Mouse (Mus musculus) T-helper 2 cell (primary cell): ENCODE results near the gene Slc22a17.
"Not testable (repeated sequence)": the region's sequence is repeated elsewhere in the genome, so short reads cannot be mapped to it uniquely, and the experiment has no call there.

Experiments used
- in situ Hi-C: fragments of 300-600 bp; cut with MboI, MseI; formaldehyde crosslinking; loops from one replicate; pipeline ENCODE4 v1.15.1; 2025; ENCODE audit warnings: high pct_unique_total_duplicates

Gene Slc22a17

DNA sequence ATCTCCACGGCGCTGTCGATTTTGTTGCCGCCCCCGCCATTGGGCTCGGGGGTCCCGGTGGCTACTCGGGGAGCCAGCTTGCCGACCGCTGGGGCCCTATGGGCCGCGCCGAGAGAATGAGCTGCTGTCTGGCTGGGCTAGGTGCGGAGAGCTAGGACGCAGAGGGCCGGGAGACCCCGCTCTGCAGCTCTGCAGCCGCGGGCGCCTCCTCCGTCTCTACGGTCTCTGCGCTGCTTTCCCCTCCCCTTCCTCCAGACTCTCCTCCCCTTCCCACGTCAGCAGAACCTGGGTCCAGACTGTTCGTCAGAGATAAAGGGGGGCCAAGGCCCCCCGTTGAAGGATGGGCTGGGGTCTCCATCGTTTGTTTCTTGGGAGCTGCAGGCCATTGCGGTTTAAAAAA lies at the start of gene Slc22a17:
Gene Slc22a17, minus strand, starts transcription at position 247 of the 400 bp plus-strand sequence.
- in situ Hi-C loops = no loop called here

- in situ Hi-C loops = no loop called here
Measured at GRCm38 (mm10) chr14:54962714-54963113, 49.8 kb upstream of the Slc22a17 start.

DNA sequence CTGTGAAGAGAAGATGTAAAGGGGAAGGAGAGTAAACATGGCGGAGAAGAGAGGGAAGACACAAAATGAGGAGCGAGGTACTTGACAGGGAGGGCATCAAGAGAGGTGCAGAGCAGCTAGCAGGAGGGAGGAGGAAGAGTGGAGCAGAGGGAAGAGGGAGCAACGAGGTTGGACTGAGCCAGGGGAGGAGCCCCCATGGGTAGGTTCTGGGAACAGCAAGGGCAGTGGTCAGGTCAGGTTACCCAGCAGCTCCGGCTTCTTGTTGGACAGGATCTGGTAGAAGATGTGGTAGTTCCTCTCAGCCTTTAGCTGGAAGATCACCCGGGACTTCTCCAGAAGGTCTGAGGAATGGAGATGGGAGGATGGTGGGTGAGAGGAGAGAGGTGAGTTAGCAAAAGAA lies 48.6 kb upstream of the Slc22a17 start:
- in situ Hi-C loops = no loop called here

DNA sequence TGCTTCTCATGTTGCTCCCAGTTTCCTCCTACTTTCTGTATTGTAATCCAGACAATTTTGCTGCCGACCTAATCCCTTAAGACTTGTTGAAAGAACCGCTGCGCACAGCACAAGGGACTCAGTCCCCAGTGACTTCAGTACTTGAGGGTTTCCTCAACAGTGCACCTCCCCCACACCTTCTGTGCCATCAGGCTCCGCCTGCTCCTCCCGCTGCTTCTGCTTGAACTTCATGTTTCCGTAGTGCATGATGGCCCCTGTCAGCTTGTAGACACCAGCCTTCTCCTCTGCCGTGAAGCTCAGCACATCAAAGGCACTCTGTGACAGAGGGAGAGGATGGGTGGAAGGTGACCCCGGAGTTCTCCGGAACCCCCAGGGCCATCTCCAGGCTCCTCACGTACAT lies 47.8 kb upstream of the Slc22a17 start:
- in situ Hi-C loops = no loop called here

DNA sequence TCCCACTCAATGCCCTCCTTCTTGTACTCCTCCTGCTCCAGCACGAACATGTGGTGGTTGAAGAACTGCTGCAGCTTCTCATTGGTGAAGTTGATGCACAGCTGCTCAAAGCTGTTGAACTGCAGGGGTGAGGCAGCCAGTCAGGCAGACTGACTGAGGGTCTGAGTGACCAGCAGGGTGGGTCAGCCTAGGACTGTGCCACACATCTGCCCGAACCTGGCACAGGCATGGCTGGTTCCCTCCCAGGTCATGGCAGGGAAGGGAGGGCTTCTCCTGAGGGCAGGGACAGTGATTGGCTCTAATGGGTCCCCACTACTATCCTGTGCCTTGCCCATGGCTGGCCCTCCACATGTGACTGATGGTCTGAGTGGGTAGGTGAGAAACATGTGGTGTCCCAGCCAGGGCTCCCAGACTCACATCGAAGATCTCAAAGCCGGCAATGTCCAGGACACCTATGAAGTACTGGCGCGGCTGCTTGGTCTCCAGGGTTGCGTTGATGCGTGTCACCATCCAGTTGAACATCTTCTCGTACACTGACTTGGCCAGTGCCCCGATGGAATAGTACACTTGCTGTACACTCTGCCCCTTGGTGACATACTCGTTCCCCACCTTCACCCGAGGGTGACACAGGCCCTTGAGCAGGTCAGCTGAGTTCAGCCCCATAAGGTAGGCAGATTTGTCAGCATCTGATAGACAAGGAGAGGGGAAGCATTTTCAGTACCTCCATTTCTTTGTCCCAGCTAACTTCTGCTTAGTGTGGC lies 47.1 kb upstream of the Slc22a17 start:
- in situ Hi-C loops = not testable (repeated sequence)

DNA sequence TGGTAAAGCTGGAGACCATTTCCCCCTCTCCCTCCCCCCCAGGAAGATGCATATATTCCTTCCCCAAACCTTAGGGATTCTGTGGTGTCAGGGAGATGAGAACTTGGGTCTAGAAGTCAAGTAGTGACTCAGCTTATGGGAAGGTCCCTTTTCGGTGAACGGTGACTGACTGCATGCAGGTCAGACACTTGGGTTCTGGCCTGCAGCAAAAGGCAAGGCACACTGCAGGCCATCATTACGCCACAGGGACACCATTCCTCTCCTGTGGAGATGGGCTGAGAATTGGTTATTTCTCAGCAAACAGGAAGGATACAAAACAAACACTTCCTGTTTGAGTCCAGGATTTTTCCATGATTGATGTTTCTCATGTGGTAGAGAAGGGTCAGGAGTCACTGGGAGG lies 46.3 kb upstream of the Slc22a17 start:
- in situ Hi-C loops = no loop called here

DNA sequence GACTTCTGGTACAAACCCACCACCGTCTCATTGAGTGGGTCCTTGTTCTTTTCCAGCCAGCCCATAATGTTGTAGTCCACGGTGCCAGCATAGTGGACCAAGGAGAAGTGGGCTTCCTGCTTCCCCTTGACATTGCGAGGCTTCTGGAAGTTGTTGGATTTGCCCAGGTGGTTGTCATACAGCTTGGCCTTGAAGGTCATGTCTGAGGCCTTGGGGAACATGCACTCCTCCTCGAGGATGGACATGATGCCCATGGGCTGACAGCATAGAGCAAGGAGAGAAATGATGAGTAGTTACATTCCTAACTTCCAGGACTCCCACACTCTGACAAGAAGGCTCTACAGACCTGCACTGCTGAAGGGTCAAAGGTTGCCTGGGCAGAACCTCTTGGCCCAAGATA lies 45.6 kb upstream of the Slc22a17 start:
- in situ Hi-C loops = no loop called here

DNA sequence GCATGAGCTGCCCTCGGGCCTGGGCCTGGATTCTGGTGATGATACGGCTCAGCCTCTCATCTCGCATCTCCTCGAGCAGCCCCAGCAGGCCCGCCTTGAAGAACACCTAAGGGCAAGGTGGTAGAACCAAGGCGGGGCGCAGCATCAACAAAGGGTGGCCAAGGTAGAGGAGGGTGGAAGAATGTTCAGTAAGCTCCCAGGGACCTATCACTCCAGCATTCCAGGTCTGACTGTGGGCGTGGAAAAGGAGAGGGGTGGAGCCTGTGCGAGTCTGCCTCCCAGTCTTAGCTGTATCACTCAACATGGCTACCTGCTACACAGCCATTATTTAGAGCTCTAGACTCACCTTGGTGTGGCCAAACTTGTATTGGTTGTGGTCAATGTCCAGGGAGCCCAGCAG lies 43.6 kb upstream of the Slc22a17 start:
- in situ Hi-C loops = no loop called here

GRCm38 (mm10) chr14:54955481-54955880 lies 42.5 kb upstream of the Slc22a17 start:
- in situ Hi-C loops = no loop called here

GRCm38 (mm10) chr14:54954474-54954873 lies 41.5 kb upstream of the Slc22a17 start:
- in situ Hi-C loops = no loop called here

GRCm38 (mm10) chr14:54953664-54954206 lies 40.8 kb upstream of the Slc22a17 start:
- in situ Hi-C loops = no loop called here

GRCm38 (mm10) chr14:54951587-54951986 lies 38.7 kb upstream of the Slc22a17 start:
- in situ Hi-C loops = no loop called here

GRCm38 (mm10) chr14:54950493-54950892 lies 37.6 kb upstream of the Slc22a17 start:
- in situ Hi-C loops = no loop called here

DNA sequence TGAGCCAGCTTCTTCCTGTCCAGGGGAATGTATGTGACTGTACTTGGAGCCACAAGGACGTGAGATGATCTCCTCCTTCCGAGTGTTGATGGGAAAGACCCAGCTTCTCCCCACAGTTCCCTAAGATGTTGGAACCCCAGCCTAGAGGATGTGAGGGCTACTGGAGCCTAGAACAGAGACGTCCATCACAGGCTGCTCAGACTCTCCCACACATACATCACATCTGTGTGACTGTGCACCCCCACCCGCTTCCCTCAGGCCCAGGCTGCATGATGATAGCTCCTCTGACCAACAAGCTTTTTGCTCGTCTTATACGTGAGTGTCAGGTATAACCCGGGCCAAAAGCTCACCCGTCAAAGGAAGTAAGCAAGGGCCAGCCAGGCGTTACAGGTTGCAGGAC lies 35.8 kb upstream of the Slc22a17 start:
- in situ Hi-C loops = no loop called here

GRCm38 (mm10) chr14:54947008-54947407 lies 34.1 kb upstream of the Slc22a17 start:
- in situ Hi-C loops = not testable (repeated sequence)

DNA sequence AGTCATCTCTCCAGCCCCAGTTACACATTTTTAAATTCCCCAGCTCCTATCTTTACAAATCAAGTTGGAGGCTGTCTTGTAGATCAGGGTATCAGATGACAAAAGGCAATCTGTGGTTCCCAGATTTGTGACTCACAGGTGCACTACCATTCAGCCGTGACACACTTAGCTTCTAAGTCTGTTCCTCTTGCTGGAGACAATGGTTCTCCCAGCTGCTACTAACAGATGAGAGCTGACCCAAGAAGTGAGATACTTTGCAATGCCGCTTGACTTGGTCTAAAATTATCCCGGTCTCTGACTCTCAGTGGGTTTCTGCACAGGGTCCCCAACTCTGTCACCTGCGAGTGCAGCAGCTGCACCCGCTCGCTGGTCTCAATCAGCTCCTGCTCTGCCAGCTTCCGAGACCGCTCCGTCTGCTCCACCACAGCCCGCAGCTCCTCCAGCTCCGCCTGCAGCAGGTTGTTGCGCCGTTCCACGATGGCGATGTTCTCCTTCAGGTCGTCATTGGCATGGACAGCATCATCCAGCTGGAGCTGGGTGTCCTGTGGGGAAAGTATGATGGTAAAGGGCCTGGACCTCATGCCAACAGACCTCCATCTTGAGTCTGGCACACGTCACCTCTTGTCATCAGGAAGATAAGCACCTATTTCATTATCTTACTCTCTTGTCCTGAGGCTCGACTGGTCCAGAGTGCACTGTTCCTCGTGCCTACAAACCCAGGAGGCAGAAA lies 33.2 kb upstream of the Slc22a17 start:
- in situ Hi-C loops = no loop called here

DNA sequence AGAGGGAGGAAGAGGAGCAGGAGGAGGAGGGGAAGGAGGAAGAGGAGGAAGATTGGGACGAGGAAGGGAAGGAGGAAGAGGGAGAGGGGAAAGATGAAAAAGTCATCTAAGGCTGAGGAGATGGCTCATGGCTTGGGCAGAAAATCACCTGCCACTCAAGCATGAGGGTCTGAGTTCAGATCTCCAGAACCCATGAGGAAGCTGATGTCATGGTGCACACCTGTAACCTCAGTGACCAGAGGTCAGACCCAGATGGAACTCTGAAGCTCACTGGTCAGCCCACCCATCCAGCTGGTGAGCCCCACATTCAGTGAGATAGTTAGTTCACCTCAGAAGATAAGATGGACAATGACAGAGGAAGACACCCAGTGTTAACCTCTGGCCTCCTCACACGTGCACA lies 32.0 kb upstream of the Slc22a17 start:
- in situ Hi-C loops = no loop called here

DNA sequence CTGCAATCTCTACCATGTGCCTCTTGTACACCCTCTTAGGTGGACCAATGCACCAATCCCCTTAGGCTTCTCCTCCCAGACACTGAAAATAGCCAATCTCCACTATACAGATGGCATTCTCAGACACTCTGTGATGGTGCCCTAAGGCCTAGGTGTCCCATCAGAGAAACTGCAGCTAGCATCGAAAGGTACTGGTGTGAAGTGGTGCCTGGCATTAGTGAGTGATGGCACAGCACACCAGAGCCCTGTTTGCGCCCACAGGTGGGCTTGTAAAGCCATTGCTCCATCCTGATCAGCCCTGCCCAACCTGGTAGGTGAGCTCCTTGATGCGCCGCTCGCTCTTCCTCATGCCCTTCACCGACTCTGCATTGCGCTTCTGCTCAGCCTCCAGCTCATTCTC lies 31.0 kb upstream of the Slc22a17 start:
- in situ Hi-C loops = no loop called here

DNA sequence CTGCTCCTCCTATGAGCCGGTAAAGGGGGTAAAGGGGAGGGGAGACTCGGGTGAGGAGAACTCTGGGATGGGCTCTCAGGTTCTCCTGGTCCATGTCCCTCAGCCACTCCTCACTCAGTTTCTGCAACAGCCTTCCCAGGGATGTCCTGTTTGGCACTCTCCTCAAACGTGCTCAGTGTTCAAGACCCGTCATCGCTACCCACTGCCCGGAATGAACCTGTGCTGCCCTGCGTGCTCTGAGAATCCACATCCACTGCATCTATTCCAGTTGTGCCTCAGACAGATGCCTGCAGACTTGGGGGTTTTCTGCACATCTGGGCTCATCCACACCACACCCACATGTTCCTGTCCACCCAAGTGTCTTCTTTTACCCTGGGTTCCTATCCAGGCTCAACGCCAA lies 29.5 kb upstream of the Slc22a17 start:
- in situ Hi-C loops = no loop called here

GRCm38 (mm10) chr14:54941024-54941978 lies 28.4 kb upstream of the Slc22a17 start:
- in situ Hi-C loops = no loop called here

DNA sequence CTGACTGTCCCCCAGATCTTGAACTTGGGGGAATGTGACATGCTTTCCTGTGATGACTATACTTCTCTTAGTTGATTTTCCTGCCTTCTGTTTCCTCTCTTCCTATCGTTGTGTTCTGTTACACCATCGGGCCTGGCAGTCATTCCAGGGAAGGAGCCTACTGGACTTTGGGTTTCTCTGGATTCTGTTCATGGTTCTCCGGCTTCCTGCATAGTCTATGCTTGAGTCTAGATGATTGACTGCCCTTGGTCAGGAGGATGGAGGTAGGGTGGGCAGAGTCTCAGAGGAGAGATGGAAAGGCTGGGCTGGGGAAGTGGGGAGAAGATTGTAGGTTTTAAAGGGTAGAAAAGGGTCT lies 27.2 kb upstream of the Slc22a17 start:
- in situ Hi-C loops = no loop called here
